Mouse (Mus musculus): ENCODE results near the gene Gpam. TPM values are rescaled to one million over a fixed set of nuclear protein-coding genes. Genes with fewer than 3 reads are reported as not detected.

The Gpam gene
- total and polyA plus RNA-seq, 3 experiments, result 8.8 to 12.5 (median 12.3) TPM

- no peak for DNase-seq (ENCODE audit: extremely low read depth)
- Histone ChIP-seq H3K27ac (ENCODE audit: insufficient read depth, low read depth) (no peak overlapping the region), H3K27me3 (replicated peaks) (no peaks in the 10 kb centered on the region), H3K9me3 (replicated peaks; ENCODE audit: low read length) (no peaks in the 10 kb centered on the region), H3K4me3 (replicated peaks in 1 of 3; ENCODE audit: low read depth in 2 of 3, low read length in 2 of 3, poor library complexity in 1 of 3) (no peak overlapping the region), H3K4me2 (ENCODE audit: insufficient read depth, low read depth, poor library complexity, severe bottlenecking) (no peak overlapping the region), H3K9ac (ENCODE audit: insufficient read depth, low read depth) (no peak overlapping the region), H3K36me3 (replicated peaks in 1 of 2; ENCODE audit: control insufficient read depth in 1 of 2, insufficient read depth in 1 of 2, low read length in 1 of 2) (no peaks in the 10 kb centered on the region), H3K4me1 (ENCODE audit: control insufficient read depth in 1 of 2, insufficient read depth in 2 of 2) (peaks cover 2 to 41% of the 10 kb centered on the region in 2 experiments; a peak in 2 of 4 replicates), H3K79me2 (replicated peaks; ENCODE audit: control insufficient read depth, extremely low read depth, insufficient read depth, poor library complexity, severe bottlenecking) (no peaks in the 10 kb centered on the region)
- dilution Hi-C loops (cut with MboI; ENCODE audit: extremely low pct_ligation_motif_present, extremely low pct_unique_long_range_greater_than_20kb, low sequenced_read_pairs), result no loop called here
- in situ Hi-C loops (cut with MboI; ENCODE audit: low pct_ligation_motif_present, low pct_unique_long_range_greater_than_20kb, low sequenced_read_pairs), result no loop called here
- TF ChIP-seq MEF2A (IDR thresholded peaks at IDR 0.05; ENCODE audit: borderline replicate concordance, low read depth, low read length) (no peak), TCF12 (IDR thresholded peaks at IDR 0.05; ENCODE audit: low read depth, low read length) (no peak), E2F4 (IDR thresholded peaks at IDR 0.05; ENCODE audit: insufficient replicate concordance, low read depth, low read length) (no peak), CHD2 (IDR thresholded peaks at IDR 0.05; ENCODE audit: low read length) (no peak), JUND (conservative IDR thresholded peaks at IDR 0.05; ENCODE audit: low read depth, low read length) (no peak), USF2 (conservative IDR thresholded peaks at IDR 0.05; ENCODE audit: low read depth, low read length) (no peak), POLR2A (IDR thresholded peaks at IDR 0.05; ENCODE audit: low read depth, low read length) (no peak), EP300 (IDR thresholded peaks at IDR 0.05; ENCODE audit: low read length) (no peak), MAFK (IDR thresholded peaks at IDR 0.05; ENCODE audit: insufficient replicate concordance, low read length) (no peak), ZNF384 (IDR thresholded peaks at IDR 0.05; ENCODE audit: low read depth, low read length) (no peak), GABPA (IDR thresholded peaks at IDR 0.05; ENCODE audit: insufficient replicate concordance, low read depth, low read length) (no peak), KAT2A (IDR thresholded peaks at IDR 0.05; ENCODE audit: insufficient replicate concordance, low read length) (no peak), RAD21 (IDR thresholded peaks at IDR 0.05; ENCODE audit: low read depth, low read length) (no peak), ZKSCAN1 (IDR thresholded peaks at IDR 0.05; ENCODE audit: borderline replicate concordance, low read depth, low read length) (no peak), NRF1 (IDR thresholded peaks at IDR 0.05; ENCODE audit: low read depth, low read length) (no peak), POLR2AphosphoS2 (IDR thresholded peaks at IDR 0.05; ENCODE audit: low read depth, low read length) (no peak), CTCF (conservative IDR thresholded peaks at IDR 0.05 in 1 of 2, IDR thresholded peaks at IDR 0.05 in 1 of 2; ENCODE audit: low read depth in 2 of 2, low read length in 2 of 2) (no peak), MAX (IDR thresholded peaks at IDR 0.05; ENCODE audit: low read length) (no peak)
Measured at GRCm38 (mm10) chr19:55134521-55134920, 7.5 kb upstream of the Gpam start.

GRCm38 (mm10) chr19:55132476-55132875 is 5.4 kb upstream of the Gpam start:
- Histone ChIP-seq H3K4me3 (replicated peaks in 1 of 3; ENCODE audit: low read depth in 2 of 3, low read length in 2 of 3, poor library complexity in 1 of 3) (no peak overlapping the region), H3K9ac (ENCODE audit: insufficient read depth, low read depth) (no peak overlapping the region), H3K27me3 (replicated peaks) (no peaks in the 10 kb centered on the region), H3K27ac (ENCODE audit: insufficient read depth, low read depth) (no peak overlapping the region), H3K4me2 (ENCODE audit: insufficient read depth, low read depth, poor library complexity, severe bottlenecking) (no peak overlapping the region), H3K9me3 (replicated peaks; ENCODE audit: low read length) (no peaks in the 10 kb centered on the region), H3K79me2 (replicated peaks; ENCODE audit: control insufficient read depth, extremely low read depth, insufficient read depth, poor library complexity, severe bottlenecking) (no peaks in the 10 kb centered on the region), H3K4me1 (ENCODE audit: control insufficient read depth in 1 of 2, insufficient read depth in 2 of 2) (peaks cover 2 to 21% of the 10 kb centered on the region in 2 experiments; a peak in 2 of 4 replicates), H3K36me3 (replicated peaks in 1 of 2; ENCODE audit: control insufficient read depth in 1 of 2, insufficient read depth in 1 of 2, low read length in 1 of 2) (no peaks in the 10 kb centered on the region)
- in situ Hi-C loops (cut with MboI; ENCODE audit: low pct_ligation_motif_present, low pct_unique_long_range_greater_than_20kb, low sequenced_read_pairs) (no loop called here), dilution Hi-C loops (cut with MboI; ENCODE audit: extremely low pct_ligation_motif_present, extremely low pct_unique_long_range_greater_than_20kb, low sequenced_read_pairs) (no loop called here)
- no peak for DNase-seq (ENCODE audit: extremely low read depth)
- no peak for TF ChIP-seq CHD1 (IDR thresholded peaks at IDR 0.05; ENCODE audit: low read depth, low read length)
- TF ChIP-seq ZNF384 (IDR thresholded peaks at IDR 0.05; ENCODE audit: low read depth, low read length), result no peak
